Mouse (Mus musculus) lung, adult 2 months (tissue): ENCODE results near the gene Lefty1. TPM values are rescaled to one million over a fixed set of nuclear protein-coding genes. Genes with fewer than 3 reads are reported as not detected.

ENCODE experiments used
- DNase-seq: peaks from one replicate; pipeline ENCODE4 v3.0.0; 2022
- H3K4me1 ChIP-seq: fragments of 200-500 bp; 2 replicates; pipeline ENCODE4 v1.6.1; 2011; ENCODE audit warnings: low read length; ENCODE audit not compliant: control insufficient read depth, insufficient read depth
- H3K4me3 ChIP-seq: fragments of 200-500 bp; replicated peaks from 2 replicates; pipeline ENCODE3; 2011; ENCODE audit warnings: low read depth, mild to moderate bottlenecking, control low read depth, low read length; ENCODE audit errors: extremely low read depth
- CTCF ChIP-seq: fragments of 200-500 bp; IDR thresholded peaks from 2 replicates; pipeline ENCODE4 v1.5.1; 2011; ENCODE audit warnings: mild to moderate bottlenecking, low read length, control low read depth; ENCODE audit not compliant: insufficient read depth
- POLR2A ChIP-seq: fragments of 200-500 bp; IDR thresholded peaks from 2 replicates; pipeline ENCODE4 v1.6.1; 2011; ENCODE audit warnings: low read depth, mild to moderate bottlenecking, control low read depth, low read length, borderline replicate concordance; ENCODE audit errors: extremely low read depth
- WGBS: fragments of 180-500 bp; shearing (Covaris S2); methylation state at CpG from one replicate; pipeline ENCODE4 v1.1.7; 2018; 5-methylcytosine and 5-hydroxymethylcytosine counted together
- polyA plus RNA-seq: library from polyadenylated mRNA; depleted of rRNA; stranded (reverse); fragments of >200 nt; gene quantifications from 2 replicates; pipeline ENCODE4 v1.2.3, GENCODE M21; 2012

Lefty1 gene
- polyA plus RNA-seq, 1 experiment = 11.4 TPM

GRCm38 (mm10) chr1:180904039-180904814, 30.6 kb upstream of the Lefty1 start, which contains the start of gene Pycr2:
Pycr2 (plus strand) TSS chr1:180904293.
- peak within 1 kb of the TSS; percentile 75 for H3K4me3 ChIP-seq
- DNase-seq = peak; percentile 89
- H3K4me1 ChIP-seq = 0 out of 2 replicates have a peak, but pooled peaks cover 7% of the 10 kb centered on the region
- peak; percentile 86 for TF ChIP-seq POLR2A
- TF ChIP-seq CTCF = no peak
- WGBS = under 1% methylated on average over 52 of the region's 52 CpGs

GRCm38 (mm10) chr1:180904815-180905080, 30.1 kb upstream of the Lefty1 start:
- 0 out of 2 replicates have a peak, but pooled peaks cover 7% of the 10 kb centered on the region for H3K4me1 ChIP-seq
- no peak for TF ChIP-seq CTCF
- TF ChIP-seq POLR2A = no peak
- peak overlapping the region; percentile 75 for H3K4me3 ChIP-seq
- WGBS = 2% methylated on average over 5 of the region's 5 CpGs
- no peak for DNase-seq

- no peak for DNase-seq
- H3K4me3 ChIP-seq = no peak overlapping the region
- H3K4me1 ChIP-seq = 0 out of 2 replicates have a peak, but pooled peaks cover 7% of the 10 kb centered on the region
- WGBS = 69% methylated on average over 6 of the region's 6 CpGs
- TF ChIP-seq POLR2A (no peak), CTCF (no peak)
These were observed 29.5 kb upstream of the Lefty1 start for GRCm38 (mm10) chr1:180905307-180905706.

- TF ChIP-seq POLR2A (no peak), CTCF (no peak)
- 94% methylated on average over 17 of the region's 17 CpGs for WGBS
- DNase-seq = no peak
- Histone ChIP-seq H3K4me1 (0 out of 2 replicates have a peak, but pooled peaks cover 7% of the 10 kb centered on the region), H3K4me3 (no peak overlapping the region)
These were observed 28.9 kb upstream of the Lefty1 start for GRCm38 (mm10) chr1:180905876-180906275.

GRCm38 (mm10) chr1:180906461-180907147, 28.2 kb upstream of the Lefty1 start:
- DNase-seq = no peak
- Histone ChIP-seq H3K4me3 (no peak overlapping the region), H3K4me1 (0 out of 2 replicates have a peak, but pooled peaks cover 7% of the 10 kb centered on the region)
- 92% methylated on average over 24 of the region's 24 CpGs for WGBS
- TF ChIP-seq POLR2A = no peak
- no peak for TF ChIP-seq CTCF

- 40% methylated on average over 8 of the region's 8 CpGs for WGBS
- no peaks in the 10 kb centered on the region for H3K4me1 ChIP-seq
- H3K4me3 ChIP-seq = no peak overlapping the region
- no peak for DNase-seq
- TF ChIP-seq CTCF = peak; percentile 33; the same call in 1 of the 2 replicates
- no peak for TF ChIP-seq POLR2A
These were observed 23.7 kb upstream of the Lefty1 start for GRCm38 (mm10) chr1:180911138-180911537.

- TF ChIP-seq CTCF (no peak), POLR2A (no peak)
- no peak for DNase-seq
- 39% methylated on average over 20 of the region's 20 CpGs for WGBS
- H3K4me1 ChIP-seq = no peaks in the 10 kb centered on the region
- H3K4me3 ChIP-seq = no peak overlapping the region
These were observed 23.1 kb upstream of the Lefty1 start for GRCm38 (mm10) chr1:180911653-180912287.

- WGBS = 70% methylated on average over 5 of the region's 5 CpGs
- no peaks in the 10 kb centered on the region for H3K4me1 ChIP-seq
- no peak for DNase-seq
- H3K4me3 ChIP-seq = no peak overlapping the region
- TF ChIP-seq POLR2A (no peak), CTCF (no peak)
These were observed 22.0 kb upstream of the Lefty1 start for GRCm38 (mm10) chr1:180912792-180913191.

- no peak for TF ChIP-seq CTCF
- no peak for TF ChIP-seq POLR2A
- Histone ChIP-seq H3K4me3 (no peak overlapping the region), H3K4me1 (no peaks in the 10 kb centered on the region)
- no peak for DNase-seq
- WGBS = 46% methylated on average over 4 of the region's 4 CpGs
These were observed 21.0 kb upstream of the Lefty1 start for GRCm38 (mm10) chr1:180913797-180914196.
